Mouse (Mus musculus) limb, embryonic 14.5 days (tissue): Measurements from ENCODE around the gene Ms4a10. TPM values are rescaled to one million over a fixed set of nuclear protein-coding genes. Genes with fewer than 3 reads are reported as not detected.

Experiments used
- ATAC-seq: fragments of 200-750 bp; cut with Nextera tagmentation; 2 replicates; pipeline ENCODE4 v1.8.0; 2017; ENCODE audit warnings: low read depth, moderate number of reproducible peaks, moderate TSS enrichment; ENCODE audit not compliant: low FRiP score
- DNase-seq: peaks from one replicate; pipeline ENCODE4 v3.0.0-alpha.2; 2015; ENCODE audit warnings: low spot score
- H3K27ac ChIP-seq: fragments of 300-500 bp; sonication (generic); replicated peaks from 2 replicates; pipeline ENCODE4 v1.5.1; 2014; ENCODE audit warnings: low read depth, mild to moderate bottlenecking, low read length, moderate library complexity, mixed read lengths
- H3K27me3 ChIP-seq: fragments of 300-500 bp; sonication (generic); 2 replicates; pipeline ENCODE4 v1.6.1; 2014; ENCODE audit warnings: low read length, mixed read lengths; ENCODE audit not compliant: control insufficient read depth, insufficient read depth
- H3K36me3 ChIP-seq: fragments of 300-500 bp; sonication (generic); 2 replicates; pipeline ENCODE4 v1.6.1; 2014; ENCODE audit warnings: mild to moderate bottlenecking, low read length, moderate library complexity, mixed read lengths; ENCODE audit not compliant: control insufficient read depth, insufficient read depth
- H3K4me1 ChIP-seq: fragments of 300-500 bp; sonication (generic); 2 replicates; pipeline ENCODE4 v1.6.1; 2014; ENCODE audit warnings: antibody characterized with exemption, low read length, mixed read lengths; ENCODE audit not compliant: control insufficient read depth, insufficient read depth
- H3K4me2 ChIP-seq: fragments of 300-500 bp; sonication (generic); replicated peaks from 2 replicates; pipeline ENCODE4 v1.6.1; 2014; ENCODE audit warnings: low read depth, mild to moderate bottlenecking, low read length, moderate library complexity; ENCODE audit not compliant: severe bottlenecking
- H3K4me3 ChIP-seq: fragments of 300-500 bp; sonication (generic); replicated peaks from 2 replicates; pipeline ENCODE4 v1.5.1; 2014; ENCODE audit warnings: low read length
- H3K9ac ChIP-seq: fragments of 300-500 bp; sonication (generic); 2 replicates; pipeline ENCODE4 v1.6.1; 2014; ENCODE audit warnings: mild to moderate bottlenecking, low read depth, low read length, moderate library complexity; ENCODE audit not compliant: severe bottlenecking
- H3K9me3 ChIP-seq: fragments of 300-500 bp; sonication (generic); 2 replicates; pipeline ENCODE4 v1.6.1; 2016; ENCODE audit warnings: low read length; ENCODE audit not compliant: control insufficient read depth
- POLR2A ChIP-seq: fragments of 200-500 bp; IDR thresholded peaks from 2 replicates; pipeline ENCODE4 v1.8.0; 2012; ENCODE audit warnings: inconsistent platforms, mild to moderate bottlenecking, moderate library complexity, borderline replicate concordance; ENCODE audit not compliant: insufficient read depth, insufficient read length; ENCODE audit errors: extremely low read depth
- WGBS: fragments of 180-500 bp; shearing (Covaris S2); extraction: QIAGEN DNeasy Blood & Tissue Kit; methylation state at CpG from one replicate; pipeline ENCODE4 v1.1.7; 2014; 5-methylcytosine and 5-hydroxymethylcytosine counted together
- polyA plus RNA-seq, 2 experiments: library from polyadenylated mRNA; depleted of rRNA in 1 of 2; stranded (reverse) in 1 of 2; unstranded in 1 of 2; fragments of >200 nt; fragmentation: Nextera tagmentation in 1 of 2; extraction: Ambion mirVana in 1 of 2; gene quantifications; 2 replicates each; pipeline versions ENCODE4 v1.2.1 to v1.2.3; 2012 to 2014

Ms4a10 gene
- polyA plus RNA-seq, 2 experiments, result 0.08 TPM; not detected in 1

- peaks cover 8% of the 10 kb centered on the region; the same call in 1 of the 2 replicates for H3K4me1 ChIP-seq
- H3K9me3 ChIP-seq, result no peaks in the 10 kb centered on the region
- peak overlapping the region; percentile 74 for H3K4me2 ChIP-seq
- ATAC-seq, result peak; percentile 90
- TF ChIP-seq POLR2A, result peak; percentile 41; the same call in 1 of the 2 replicates
- H3K9ac ChIP-seq, result peak overlapping the region; percentile 60
- H3K4me3 ChIP-seq, result peak overlapping the region; percentile 43
- WGBS, result 17% methylated on average over 37 of the region's 37 CpGs
- DNase-seq, result peak; percentile 80
- H3K27ac ChIP-seq, result no peak overlapping the region
- H3K36me3 ChIP-seq, result peaks cover 38% of the 10 kb centered on the region
- H3K27me3 ChIP-seq, result no peaks in the 10 kb centered on the region
Measured at GRCm38 (mm10) chr19:10940097-10940800, 34.2 kb downstream of the Ms4a10 start.

- Histone ChIP-seq H3K4me1 (peaks cover 8% of the 10 kb centered on the region; the same call in 1 of the 2 replicates), H3K9me3 (no peaks in the 10 kb centered on the region), H3K27me3 (no peaks in the 10 kb centered on the region), H3K9ac (no peak overlapping the region), H3K4me2 (no peak overlapping the region), H3K27ac (no peak overlapping the region), H3K4me3 (no peak overlapping the region), H3K36me3 (peaks cover 24% of the 10 kb centered on the region)
- 39% methylated on average over 3 of the region's 3 CpGs for WGBS
- ATAC-seq, result no peak
- no peak for DNase-seq
- no peak for TF ChIP-seq POLR2A
Measured at GRCm38 (mm10) chr19:10938771-10939170, 35.7 kb downstream of the Ms4a10 start.

- Histone ChIP-seq H3K9ac (no peak within 1 kb of the TSS), H3K27ac (no peak within 1 kb of the TSS), H3K27me3 (no peaks in the 10 kb centered on the region), H3K4me2 (no peak within 1 kb of the TSS), H3K36me3 (peaks cover 7% of the 10 kb centered on the region), H3K4me3 (no peak within 1 kb of the TSS), H3K9me3 (no peaks in the 10 kb centered on the region), H3K4me1 (peaks cover 8% of the 10 kb centered on the region; the same call in 1 of the 2 replicates)
- WGBS, result 59% methylated on average over 5 of the region's 5 CpGs
- ATAC-seq (no peak), DNase-seq (no peak)
- no peak for TF ChIP-seq POLR2A
Measured at GRCm38 (mm10) chr19:10937110-10937563, 37.3 kb downstream of the Ms4a10 start, which contains the start of gene Ptgdr2. Gene Ptgdr2 (plus strand): TSS chr19:10937160.

- Histone ChIP-seq H3K27me3 (no peaks in the 10 kb centered on the region), H3K27ac (no peak overlapping the region), H3K36me3 (no peaks in the 10 kb centered on the region), H3K4me2 (no peak overlapping the region), H3K9ac (no peak overlapping the region), H3K4me1 (peaks cover 3% of the 10 kb centered on the region; the same call in 1 of the 2 replicates), H3K4me3 (no peak overlapping the region), H3K9me3 (no peaks in the 10 kb centered on the region)
- ATAC-seq (no peak), DNase-seq (no peak)
- TF ChIP-seq POLR2A, result no peak
- WGBS, result 88% methylated on average over 5 of the region's 5 CpGs
Measured at GRCm38 (mm10) chr19:10936077-10936476, 38.4 kb downstream of the Ms4a10 start.

GRCm38 (mm10) chr19:10935029-10935428 lies 39.4 kb downstream of the Ms4a10 start:
- no peak overlapping the region for H3K27ac ChIP-seq
- no peak overlapping the region for H3K4me2 ChIP-seq
- H3K4me1 ChIP-seq, result no peaks in the 10 kb centered on the region
- H3K9me3 ChIP-seq, result no peaks in the 10 kb centered on the region
- no peaks in the 10 kb centered on the region for H3K36me3 ChIP-seq
- no peak for ATAC-seq
- no peaks in the 10 kb centered on the region for H3K27me3 ChIP-seq
- no peak for TF ChIP-seq POLR2A
- no peak for DNase-seq
- no peak overlapping the region for H3K4me3 ChIP-seq
- 61% methylated on average over 5 of the region's 5 CpGs for WGBS
- no peak overlapping the region for H3K9ac ChIP-seq
